Mouse (Mus musculus): ENCODE results near the gene Stpg1. TPM values are rescaled to one million over a fixed set of nuclear protein-coding genes. Genes with fewer than 3 reads are reported as not detected.

Stpg1 gene
- total and polyA plus RNA-seq, 2 experiments from 2014 or later: 0.42 to 0.71 TPM

GRCm38 (mm10) chr4:135584838-135585237 lies 90.2 kb downstream of the Stpg1 start:
- DNase-seq (ENCODE audit: low spot score) (no peak), ATAC-seq (no peak)
- Histone ChIP-seq H3K4me3 (ENCODE audit: low read length) (no peak overlapping the region), H3K4me1 (ENCODE audit: insufficient read depth, low read length) (no peaks in the 10 kb centered on the region), H3K4me2 (ENCODE audit: low read depth, low read length) (no peak overlapping the region), H3K27ac (no peak overlapping the region), H3K36me3 (ENCODE audit: insufficient read depth, low read length) (no peaks in the 10 kb centered on the region), H3K27me3 (ENCODE audit: insufficient read depth, low read length) (no peaks in the 10 kb centered on the region), H3K9me3 (ENCODE audit: low read length) (no peaks in the 10 kb centered on the region), H3K9ac (replicated peaks; ENCODE audit: low read length) (no peak overlapping the region)
- TF ChIP-seq CTCF (IDR thresholded peaks at IDR 0.05; ENCODE audit: low read depth): no peak
- WGBS: 50% methylated on average over 4 of the region's 4 CpGs

Small RNAs within 50 kb of the gene (microRNA-seq; reads per million reads assigned to microRNA genes)
- gene Gm25317: 0 reads per million in 2 experiments

Other genes starting within 250 kb of the Stpg1 start
- gene Clic4, start 222.0 kb upstream of the Stpg1 start, total RNA-seq (2014; rRNA removed): 64.7 and 70.1 TPM in 2 replicates
- 57.1 and 59.7 TPM in 2 replicates for gene Clic4, start 222.0 kb upstream of the Stpg1 start, polyA plus RNA-seq (2015; fragmentation: Nextera tagmentation; extraction: Ambion mirVana)
- 20.8 and 21.2 TPM in 2 replicates for gene Srrm1, start 141.5 kb upstream of the Stpg1 start, total RNA-seq (2014; rRNA removed)
- 173 and 174 TPM in 2 replicates for gene Srrm1, start 141.5 kb upstream of the Stpg1 start, polyA plus RNA-seq (2015; fragmentation: Nextera tagmentation; extraction: Ambion mirVana)
- 0.75 and 6.9 TPM in 2 replicates for gene Ncmap, start 96.6 kb upstream of the Stpg1 start, total RNA-seq (2014; rRNA removed)
- 1.5 and 2.1 TPM in 2 replicates for gene Ncmap, start 96.6 kb upstream of the Stpg1 start, polyA plus RNA-seq (2015; fragmentation: Nextera tagmentation; extraction: Ambion mirVana)
- gene Rcan3, start 60.9 kb upstream of the Stpg1 start, total RNA-seq (2014; rRNA removed): 81.3 and 82.1 TPM in 2 replicates
- gene Rcan3, start 60.9 kb upstream of the Stpg1 start, polyA plus RNA-seq (2015; fragmentation: Nextera tagmentation; extraction: Ambion mirVana): 56.3 and 58.4 TPM in 2 replicates
- gene Nipal3, start 248 bp downstream of the Stpg1 start, total RNA-seq (2014; rRNA removed): 97.3 and 122 TPM in 2 replicates
- 8.5 and 9.4 TPM in 2 replicates for gene Nipal3, start 248 bp downstream of the Stpg1 start, polyA plus RNA-seq (2015; fragmentation: Nextera tagmentation; extraction: Ambion mirVana)
- gene Grhl3, start 78.8 kb downstream of the Stpg1 start, total RNA-seq (2014; rRNA removed): 1.7 and 2.5 TPM in 2 replicates
- 1.7 and 1.8 TPM in 2 replicates for gene Grhl3, start 78.8 kb downstream of the Stpg1 start, polyA plus RNA-seq (2015; fragmentation: Nextera tagmentation; extraction: Ambion mirVana)
- gene Ifnlr1, start 191.5 kb downstream of the Stpg1 start, total RNA-seq (2014; rRNA removed): 0.22 and 0.58 TPM in 2 replicates
- gene Ifnlr1, start 191.5 kb downstream of the Stpg1 start, polyA plus RNA-seq (2015; fragmentation: Nextera tagmentation; extraction: Ambion mirVana): 0.11 and 0.23 TPM in 2 replicates
- 0.84 TPM in 1 of 2 replicates, not detected in the other for gene Il22ra1, start 233.4 kb downstream of the Stpg1 start, total RNA-seq (2014; rRNA removed)
- gene Il22ra1, start 233.4 kb downstream of the Stpg1 start, polyA plus RNA-seq (2015; fragmentation: Nextera tagmentation; extraction: Ambion mirVana): not detected in 2 replicates

All from hindbrain, postnatal 0 days (tissue).